Mouse (Mus musculus): ENCODE results near the gene Zfp609.
"Not testable (repeated sequence)": the region's sequence is repeated elsewhere in the genome, so short reads cannot be mapped to it uniquely, and the experiment has no call there.

The Zfp609 gene

GRCm38 (mm10) chr9:65675461-65676357, 151.7 kb downstream of the Zfp609 start:
- no peak for DNase-seq (ENCODE audit: low spot score in 2 of 2)

DNA sequence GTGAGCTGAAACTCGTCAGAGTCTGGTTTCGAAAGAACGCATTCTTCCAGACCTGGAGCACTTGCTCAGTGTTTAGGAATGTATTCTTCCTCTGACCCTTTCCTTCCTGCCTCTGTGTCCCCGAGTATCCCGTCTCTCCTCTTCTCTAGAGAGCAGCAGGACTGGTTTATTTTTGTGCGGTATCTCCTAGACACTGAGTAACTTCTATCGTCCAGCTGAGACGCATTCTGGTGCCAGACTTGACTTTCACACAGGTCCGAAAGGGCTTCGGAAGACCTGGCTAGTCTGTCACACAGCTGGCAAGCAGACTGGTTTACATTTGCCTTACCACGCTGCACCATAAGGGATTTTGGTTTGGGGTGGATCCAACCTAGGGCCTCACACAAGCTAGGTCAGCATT, 154.4 kb downstream of the Zfp609 start:
- no peak for DNase-seq (ENCODE audit: low spot score in 2 of 2)

- no peak for DNase-seq (ENCODE audit: low spot score in 2 of 2)
Measured at GRCm38 (mm10) chr9:65671431-65671931, 155.9 kb downstream of the Zfp609 start.

- no peak for DNase-seq (ENCODE audit: low spot score in 2 of 2)
Measured at GRCm38 (mm10) chr9:65667701-65668100, 159.7 kb downstream of the Zfp609 start, which contains the start of gene Oaz2. TSS of gene Oaz2 (plus strand) at chr9:65668001.

DNA sequence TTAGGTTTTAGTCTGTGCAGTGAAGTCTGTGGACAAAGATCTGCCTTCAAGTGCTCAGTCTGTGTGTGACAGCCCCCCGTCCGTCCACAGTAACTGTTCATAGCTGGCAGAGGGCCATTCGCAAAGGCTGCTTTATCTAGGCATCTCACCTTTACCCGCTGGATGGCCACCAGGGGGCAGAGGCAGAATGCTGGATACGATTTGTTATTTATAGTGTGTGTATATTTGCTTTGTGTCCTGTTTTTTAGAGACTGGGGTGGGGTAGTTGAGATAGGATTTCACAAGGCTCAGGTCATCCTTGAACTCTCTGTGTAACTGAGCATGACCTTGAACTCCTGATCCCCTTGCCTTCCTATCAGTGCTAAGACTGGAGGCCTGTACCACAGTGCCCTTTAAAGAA, 161.3 kb downstream of the Zfp609 start:
- peak; percentile 24 to 52 for DNase-seq (ENCODE audit: low spot score in 2 of 2)

DNA sequence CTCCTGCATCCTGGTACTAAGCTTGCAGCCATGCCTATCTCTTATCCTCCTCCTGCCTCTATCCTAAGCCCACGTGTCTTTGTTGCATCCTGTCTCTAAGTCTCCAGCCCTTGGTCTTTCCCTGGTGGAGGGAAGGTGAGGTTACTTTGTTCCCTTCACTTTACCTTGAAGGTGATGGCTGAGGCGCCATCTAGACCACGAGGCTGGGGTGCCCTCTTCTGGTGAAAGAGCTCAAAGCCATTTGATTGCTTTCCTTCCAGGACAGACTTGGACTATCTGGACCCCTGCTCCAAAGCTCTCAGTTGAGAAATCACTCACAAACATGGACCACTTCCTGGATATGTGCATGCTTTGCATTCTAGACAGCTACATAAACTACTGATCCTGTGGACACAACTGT, 163.2 kb downstream of the Zfp609 start:
- peak in 1 of 2 experiments; percentile 48 for DNase-seq (ENCODE audit: low spot score in 2 of 2)

DNA sequence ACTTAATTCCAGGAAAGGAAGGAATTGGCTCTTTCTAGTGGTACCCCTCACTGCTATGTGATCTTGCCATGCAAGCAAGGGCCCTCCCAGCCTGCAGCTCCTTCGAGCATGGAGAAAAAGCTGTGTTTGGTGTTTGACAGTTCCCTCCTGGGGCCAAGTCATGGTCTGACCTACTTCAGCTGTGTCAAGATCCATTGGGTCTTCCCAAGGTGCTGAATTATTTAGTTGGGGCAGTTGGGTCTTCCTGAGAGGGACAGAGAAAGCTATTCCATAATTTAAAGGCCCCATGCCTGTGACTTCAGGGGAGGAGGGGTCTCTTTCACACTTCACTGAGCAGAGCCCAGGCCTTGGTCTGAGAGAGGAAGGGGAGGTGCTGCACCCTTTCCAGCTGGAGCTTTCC, 165.9 kb downstream of the Zfp609 start:
- DNase-seq (ENCODE audit: low spot score in 2 of 2) = no peak

DNA sequence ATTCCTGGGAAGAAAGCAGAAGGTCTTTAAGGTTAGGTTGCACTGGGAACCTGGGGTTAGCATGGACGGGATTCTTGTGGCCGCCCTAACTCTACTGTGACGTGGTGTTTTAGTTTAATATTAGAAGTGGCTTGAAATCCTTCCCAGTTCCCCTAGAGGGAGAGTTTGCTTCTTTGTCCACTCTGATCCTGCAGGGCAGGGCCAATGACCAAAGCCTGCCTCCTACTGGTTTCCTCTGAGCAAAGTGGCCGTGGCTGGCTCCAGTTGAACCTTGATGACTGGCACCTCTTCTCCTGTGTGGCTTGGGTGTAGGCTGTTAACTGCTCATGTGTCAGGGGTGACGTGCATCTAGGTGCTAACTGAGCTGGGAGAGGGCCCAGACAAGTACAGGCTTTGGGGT, 166.3 kb downstream of the Zfp609 start:
- DNase-seq (ENCODE audit: low spot score in 2 of 2) = no peak

DNA sequence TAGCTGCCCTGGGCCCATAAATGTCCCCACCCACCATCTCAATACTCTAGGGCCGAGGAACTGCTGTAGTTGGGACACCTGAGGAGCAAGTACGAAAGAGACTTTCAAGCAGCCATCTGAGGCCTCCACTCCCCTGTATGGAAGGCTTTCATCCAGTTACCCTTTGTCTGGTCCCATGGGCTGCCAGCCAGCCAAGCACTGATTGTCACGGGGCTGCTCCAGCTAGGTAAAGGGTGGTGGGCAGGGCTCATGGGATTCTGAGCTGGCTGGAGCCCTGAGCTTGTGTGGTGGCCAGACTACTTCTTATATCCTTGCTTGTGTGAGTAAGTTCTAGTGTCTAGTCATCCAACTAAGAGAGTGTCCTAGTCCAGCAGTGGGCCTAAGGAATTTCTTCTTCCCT, 170.1 kb downstream of the Zfp609 start:
- no peak for DNase-seq (ENCODE audit: low spot score in 2 of 2)

DNA sequence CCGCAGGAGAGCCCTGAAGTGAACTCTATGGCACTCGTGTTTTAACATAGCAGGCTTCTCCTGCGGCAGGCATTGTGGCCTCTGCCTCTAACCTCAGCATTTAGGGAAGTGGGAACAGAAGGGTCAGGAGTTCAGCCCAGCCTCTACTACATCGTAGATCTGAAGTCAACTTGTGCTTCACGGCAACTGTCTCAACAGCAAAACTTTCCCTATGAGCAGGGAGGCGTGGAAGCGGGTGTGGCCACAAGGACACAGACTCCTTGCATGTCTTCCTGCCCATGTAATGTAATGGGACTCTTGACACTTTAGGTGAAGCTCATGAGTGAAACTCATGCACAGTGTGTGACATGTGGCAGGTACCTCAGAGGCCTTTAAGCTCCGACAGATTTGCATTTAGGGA, 171.8 kb downstream of the Zfp609 start:
- no peak for DNase-seq (ENCODE audit: low spot score in 2 of 2)

DNA sequence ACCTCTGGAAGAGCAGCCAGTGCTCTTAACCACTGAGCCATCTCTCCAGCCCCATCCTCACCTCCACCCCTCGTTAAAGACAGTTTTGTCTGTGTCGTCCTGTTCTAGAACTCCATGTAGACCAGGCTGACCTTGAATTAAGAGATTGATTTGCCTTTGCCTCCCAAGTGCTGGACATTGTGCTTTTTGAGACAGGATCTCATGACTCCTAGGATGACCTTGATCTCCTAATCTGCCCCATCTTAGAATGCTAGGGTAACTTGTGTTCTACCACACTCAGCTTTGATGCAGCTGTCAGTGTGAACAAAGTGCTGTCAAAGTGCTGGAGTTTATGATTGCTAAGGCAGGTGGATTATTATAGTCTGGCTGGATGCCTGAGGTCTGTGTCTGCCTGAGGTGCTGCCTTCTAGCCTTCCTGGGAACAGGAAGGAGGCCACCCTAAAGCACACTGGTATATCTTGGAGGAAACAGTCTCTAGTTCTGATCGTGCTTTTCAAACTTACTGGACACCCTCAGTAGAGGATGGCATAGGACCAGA, 172.6 kb downstream of the Zfp609 start:
- no peak for DNase-seq (ENCODE audit: low spot score in 2 of 2)

GRCm38 (mm10) chr9:65653741-65654140, 173.6 kb downstream of the Zfp609 start:
- no peak for DNase-seq (ENCODE audit: low spot score in 2 of 2)

DNA sequence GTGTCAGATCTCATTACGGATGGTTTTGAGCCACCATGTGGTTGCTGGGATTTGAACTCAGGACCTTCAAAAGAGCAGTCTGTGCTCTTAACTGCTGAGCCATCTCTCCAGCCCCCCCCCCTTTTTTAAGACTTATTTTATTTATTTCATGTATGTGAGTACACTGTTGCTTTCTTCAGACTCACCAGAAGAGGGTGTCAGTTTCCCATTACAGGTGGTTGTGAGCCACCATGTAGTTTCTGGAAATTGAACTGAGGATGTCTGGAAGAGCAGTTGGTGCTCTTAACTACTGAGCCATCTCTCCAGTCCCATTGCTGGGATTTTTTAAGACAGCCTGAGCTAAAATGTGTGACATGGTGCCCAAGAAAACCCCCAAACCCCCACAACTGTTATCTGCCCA, 175.4 kb downstream of the Zfp609 start:
- DNase-seq (ENCODE audit: low spot score in 2 of 2) = not testable (repeated sequence)

- DNase-seq (ENCODE audit: low spot score in 2 of 2) = no peak
Measured at GRCm38 (mm10) chr9:65649997-65650396, 177.4 kb downstream of the Zfp609 start.

DNA sequence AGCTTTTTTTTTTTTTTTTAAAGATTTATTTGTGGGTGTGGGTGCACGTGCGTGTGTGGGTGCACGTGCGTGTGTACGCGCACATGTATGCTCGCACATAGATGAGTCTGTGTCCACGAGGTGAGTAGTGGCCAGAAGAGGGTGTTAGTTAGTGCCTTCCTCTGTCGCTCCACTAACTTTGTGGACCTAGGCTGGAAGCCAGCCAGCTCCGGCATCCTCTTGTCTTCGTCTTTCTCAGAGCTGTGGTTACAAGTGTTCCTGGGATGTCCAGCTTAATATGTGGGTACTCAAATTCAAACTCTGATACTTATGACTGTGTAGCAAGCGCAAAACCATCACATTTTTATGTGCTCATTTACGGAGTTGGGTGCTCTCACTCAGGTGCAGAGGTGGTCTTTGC, 178.6 kb downstream of the Zfp609 start:
- DNase-seq (ENCODE audit: low spot score in 2 of 2) = no peak

DNA sequence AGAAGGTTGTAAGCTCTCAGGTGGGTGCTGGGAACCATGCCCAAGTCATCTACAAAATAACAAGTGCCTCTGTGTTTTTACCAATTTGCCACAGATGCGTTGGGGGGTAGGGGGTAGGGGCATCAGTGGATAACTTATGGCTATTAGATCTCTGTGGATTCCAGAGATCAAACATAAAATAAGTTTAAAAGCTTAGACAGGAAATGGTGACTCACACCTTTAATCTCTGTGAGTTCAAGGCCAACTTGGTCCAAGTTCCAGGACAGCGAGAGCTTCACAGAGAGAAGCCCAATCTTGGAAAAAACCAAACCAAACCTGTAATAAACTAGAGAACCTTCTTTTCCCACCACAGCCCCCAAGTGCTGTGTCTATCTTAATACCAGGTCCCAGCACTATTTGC, 180.6 kb downstream of the Zfp609 start:
- no peak for DNase-seq (ENCODE audit: low spot score in 2 of 2)

- no peak for DNase-seq (ENCODE audit: low spot score in 2 of 2)
Measured at GRCm38 (mm10) chr9:65645984-65646383, 181.4 kb downstream of the Zfp609 start.

DNA sequence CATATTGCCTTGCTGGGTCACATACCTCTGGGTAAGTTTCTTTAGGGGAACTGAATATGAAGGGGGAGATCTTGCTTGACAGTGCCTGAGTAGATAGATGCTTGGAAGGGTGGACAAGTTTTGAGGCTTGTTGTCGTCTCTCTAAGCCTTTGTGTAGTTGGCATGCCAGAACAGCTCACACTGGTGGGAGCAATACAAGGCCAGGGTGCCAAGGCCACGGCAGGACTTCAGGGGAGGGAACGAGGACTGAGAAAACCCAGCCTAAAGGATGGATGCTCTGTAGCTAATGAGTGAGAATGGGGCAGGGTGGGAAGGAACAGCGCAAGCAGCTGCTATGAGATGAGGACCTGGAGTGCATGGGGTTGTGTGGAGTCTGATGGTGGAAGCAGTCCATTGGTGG, 182.4 kb downstream of the Zfp609 start:
- no peak for DNase-seq (ENCODE audit: low spot score in 2 of 2)

GRCm38 (mm10) chr9:65642546-65642945, 184.8 kb downstream of the Zfp609 start:
- no peak for DNase-seq (ENCODE audit: low spot score in 2 of 2)

Measured in spleen, postnatal 14 days (tissue).